1 mouse cellular context compared by ENCODE assay signal in the genomic region with DNA sequence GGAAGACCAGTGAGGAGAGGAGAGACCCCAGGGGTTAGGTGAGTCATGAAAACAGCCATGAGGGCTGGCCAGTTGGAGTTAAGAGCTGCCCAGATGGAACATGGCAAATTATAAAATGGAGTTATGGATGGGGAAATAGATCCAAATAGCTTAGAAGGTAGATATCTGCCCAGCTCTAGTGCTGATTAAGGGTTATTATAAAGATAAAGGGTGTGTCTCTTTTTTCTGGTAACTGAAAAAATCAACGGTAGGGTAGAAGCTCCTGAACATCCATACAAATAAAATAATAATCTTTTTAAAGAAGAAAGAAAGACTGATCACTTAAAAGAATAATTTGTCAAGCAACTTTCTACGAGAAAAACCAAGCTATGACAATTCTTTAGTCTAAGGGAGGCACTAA.
TF ChIP-seq lines count a peak whose summit lies in the region.

No protein-coding gene starts in this region.

TF ChIP-seq in MEL, 35 proteins besides CTCF, POLR2A, EP300 and RAD21 (continued from another document):
- TF ChIP-seq CHD1 (IDR thresholded peaks at IDR 0.05; ENCODE audit: low read depth, low read length): no peak
- TF ChIP-seq RCOR1 (IDR thresholded peaks at IDR 0.05; ENCODE audit: low read depth, low read length): no peak
- TF ChIP-seq MYC (IDR thresholded peaks at IDR 0.05; ENCODE audit: low read depth, low read length): no peak
- no peak for TF ChIP-seq SIN3A (IDR thresholded peaks at IDR 0.05; ENCODE audit: low read length)
- TF ChIP-seq UBTF (IDR thresholded peaks at IDR 0.05; ENCODE audit: borderline replicate concordance, insufficient read depth, low read depth, low read length): no peak
- TF ChIP-seq GATA1 (IDR thresholded peaks at IDR 0.05; ENCODE audit: low read depth, low read length): peak; percentile 53
- TF ChIP-seq MYB (IDR thresholded peaks at IDR 0.05; ENCODE audit: low read depth, low read length): peak; percentile 74
- TF ChIP-seq CHD2 (IDR thresholded peaks at IDR 0.05; ENCODE audit: low read length): no peak
- TF ChIP-seq BHLHE40 (IDR thresholded peaks at IDR 0.05; ENCODE audit: borderline replicate concordance, low read depth, low read length): no peak
- TF ChIP-seq USF2 (IDR thresholded peaks at IDR 0.05; ENCODE audit: borderline replicate concordance in 1 of 2, insufficient read depth in 1 of 2, low read depth in 1 of 2, low read length in 2 of 2): no peak
- peak; percentile 29; the same call in 1 of the 2 replicates for TF ChIP-seq ETS1 (IDR thresholded peaks at IDR 0.05; ENCODE audit: low read depth, low read length)
- TF ChIP-seq POLR2AphosphoS2 (IDR thresholded peaks at IDR 0.05; ENCODE audit: low read length): no peak
- no peak for TF ChIP-seq NELFE (IDR thresholded peaks at IDR 0.05; ENCODE audit: low read depth, low read length)
- no peak for TF ChIP-seq ZMIZ1 (IDR thresholded peaks at IDR 0.05; ENCODE audit: low read depth, low read length)
- TF ChIP-seq JUND (IDR thresholded peaks at IDR 0.05; ENCODE audit: low read depth, low read length): no peak
- no peak for TF ChIP-seq E2F4 (IDR thresholded peaks at IDR 0.05; ENCODE audit: borderline replicate concordance, low read depth, low read length)
- no peak for TF ChIP-seq NRF1 (IDR thresholded peaks at IDR 0.05; ENCODE audit: insufficient read depth, low read depth, low read length, poor library complexity, severe bottlenecking)
- TF ChIP-seq TCF12 (IDR thresholded peaks at IDR 0.05; ENCODE audit: low read depth, low read length): peak; percentile 3; the same call in 1 of the 2 replicates
- no peak for TF ChIP-seq KAT2A (conservative IDR thresholded peaks at IDR 0.05; ENCODE audit: low read depth, low read length)
- no peak for TF ChIP-seq MAX (IDR thresholded peaks at IDR 0.05; ENCODE audit: low read length)
- no peak for TF ChIP-seq MEF2A (IDR thresholded peaks at IDR 0.05; ENCODE audit: extremely low read depth, insufficient replicate concordance, low read depth, low read length, poor library complexity, severe bottlenecking)
- no peak for TF ChIP-seq MAZ (IDR thresholded peaks at IDR 0.05; ENCODE audit: low read depth, low read length)
- no peak for TF ChIP-seq HCFC1 (IDR thresholded peaks at IDR 0.05; ENCODE audit: low read depth, low read length)
- no peak for TF ChIP-seq TBP (IDR thresholded peaks at IDR 0.05; ENCODE audit: low read depth, low read length)
- TF ChIP-seq ZKSCAN1 (IDR thresholded peaks at IDR 0.05; ENCODE audit: low read depth, low read length): no peak
- TF ChIP-seq ELF1 (IDR thresholded peaks at IDR 0.05; ENCODE audit: low read depth, low read length): no peak
- no peak for TF ChIP-seq TAL1 (IDR thresholded peaks at IDR 0.05; ENCODE audit: low read length)
- no peak for TF ChIP-seq SMC3 (IDR thresholded peaks at IDR 0.05; ENCODE audit: low read depth, low read length)
- TF ChIP-seq POLR2AphosphoS5 (IDR thresholded peaks at IDR 0.05; ENCODE audit: borderline replicate concordance, low read depth, low read length): no peak
- no peak for TF ChIP-seq ZC3H11A (IDR thresholded peaks at IDR 0.05; ENCODE audit: low read depth, low read length)
- TF ChIP-seq ZNF384 (IDR thresholded peaks at IDR 0.05; ENCODE audit: low read depth, low read length): no peak
TF ChIP-seq in MEL: peak in this region for 4.
